Mouse (Mus musculus) layer of hippocampus, adult 9-11 months (tissue): ENCODE measurements around the gene Fbh1.
"Not testable (repeated sequence)": the region's sequence is repeated elsewhere in the genome, so short reads cannot be mapped to it uniquely, and the experiment has no call there.

Source experiments
- DNase-seq: peaks from one replicate; pipeline ENCODE4 v3.0.0; 2022

Fbh1 gene

DNA sequence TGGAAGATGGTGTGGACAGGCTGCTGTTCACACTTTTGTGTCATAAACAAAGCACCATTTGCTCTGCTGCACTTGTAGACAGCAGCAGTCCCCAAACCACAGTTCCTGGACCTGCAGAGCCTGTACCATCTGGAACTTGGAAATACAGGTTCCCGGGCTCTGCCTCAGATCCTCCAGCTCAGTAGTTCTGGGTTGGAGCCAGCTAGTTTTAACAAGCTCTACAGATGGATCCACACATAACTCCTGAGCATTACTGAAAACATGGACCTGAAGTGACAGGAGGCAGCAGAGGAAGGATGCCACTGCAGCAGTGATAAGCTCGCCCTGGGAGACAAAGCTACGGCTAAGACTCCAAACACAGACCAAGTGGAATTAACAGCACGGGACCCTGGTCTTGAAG lies 62.8 kb downstream of the Fbh1 start:
- DNase-seq: peak; percentile 55

DNA sequence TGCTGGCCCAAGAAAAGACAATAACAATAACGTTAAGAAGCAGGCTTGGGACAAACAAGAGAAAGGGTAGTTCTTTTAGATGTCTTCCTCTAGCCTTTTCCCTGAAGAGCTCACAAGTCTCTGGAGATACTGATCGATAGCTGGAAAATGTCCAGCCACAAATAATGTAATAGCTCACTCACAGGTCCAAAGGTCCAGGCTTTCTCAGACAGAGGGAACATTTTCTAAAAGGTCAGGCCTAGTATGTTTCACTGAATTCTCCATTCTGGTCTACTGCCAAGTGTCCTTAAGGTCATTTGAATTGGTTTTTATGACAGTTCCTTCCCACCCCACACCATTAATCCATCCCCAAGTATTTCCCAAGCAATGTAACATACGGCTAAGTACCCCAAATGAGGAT lies 64.4 kb downstream of the Fbh1 start:
- no peak for DNase-seq

DNA sequence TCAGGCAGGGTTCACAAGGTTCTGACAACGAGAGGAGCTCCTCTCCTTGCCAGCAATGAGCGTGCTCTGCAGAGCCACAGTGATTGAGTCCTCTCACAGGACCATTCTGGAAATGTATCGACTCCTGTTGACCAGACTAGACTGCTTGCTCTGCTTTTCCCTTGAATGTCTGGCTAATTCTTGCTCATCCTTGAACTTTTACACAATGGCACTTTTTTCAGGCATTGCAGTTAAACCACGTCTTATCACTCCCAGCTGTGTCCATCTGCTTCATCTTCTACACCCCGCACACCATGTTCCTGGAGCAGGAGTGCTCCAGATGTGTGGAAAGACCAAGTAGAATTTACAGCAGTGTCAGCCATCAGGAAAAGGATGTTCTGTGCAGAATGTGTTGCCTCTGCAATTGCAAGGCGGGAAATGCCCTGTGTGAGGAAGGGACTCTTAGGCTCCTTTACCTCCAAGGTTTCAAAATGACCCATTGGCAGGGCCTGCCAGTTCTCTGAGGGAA lies 64.8 kb downstream of the Fbh1 start:
- DNase-seq: no peak

DNA sequence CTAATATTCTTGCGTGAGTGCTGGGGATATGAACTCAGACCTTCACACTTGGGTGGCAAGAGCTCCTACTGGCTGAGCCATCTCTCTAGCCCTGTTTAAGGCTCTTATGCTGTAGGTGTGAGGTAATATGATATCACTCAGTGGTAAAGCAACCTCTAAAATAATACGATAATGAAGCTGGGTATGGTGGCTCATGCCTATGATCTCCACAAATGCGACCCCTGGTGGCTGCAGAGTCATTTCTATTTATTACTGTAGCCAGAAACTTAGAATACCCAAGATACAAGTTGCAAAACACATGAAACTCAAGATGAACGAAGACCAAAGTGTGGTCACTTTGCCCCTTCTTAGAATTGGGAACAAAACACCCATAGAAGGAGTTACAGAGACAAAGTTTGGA lies 67.3 kb downstream of the Fbh1 start:
- DNase-seq: not testable (repeated sequence)

DNA sequence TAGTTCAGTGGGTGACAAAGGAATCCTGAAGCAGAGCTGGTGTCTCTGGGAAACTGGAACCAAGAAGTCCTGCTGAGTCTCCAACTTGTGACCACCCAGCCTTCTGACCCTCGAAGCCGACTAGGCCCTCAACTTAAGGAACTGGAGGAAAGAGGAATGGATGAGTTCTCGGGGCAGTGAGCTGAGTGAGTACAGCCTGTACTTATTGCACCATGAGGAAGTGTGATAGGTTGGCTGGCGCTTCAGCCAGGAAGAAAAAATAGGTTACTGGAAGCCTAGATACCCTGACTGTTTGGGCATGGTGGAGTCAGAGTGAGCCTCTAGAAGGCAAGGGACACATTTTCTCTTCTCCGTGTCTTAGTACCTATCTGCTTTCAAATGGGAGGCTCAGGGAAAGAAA lies 68.8 kb downstream of the Fbh1 start:
- peak; percentile 38 for DNase-seq

DNA sequence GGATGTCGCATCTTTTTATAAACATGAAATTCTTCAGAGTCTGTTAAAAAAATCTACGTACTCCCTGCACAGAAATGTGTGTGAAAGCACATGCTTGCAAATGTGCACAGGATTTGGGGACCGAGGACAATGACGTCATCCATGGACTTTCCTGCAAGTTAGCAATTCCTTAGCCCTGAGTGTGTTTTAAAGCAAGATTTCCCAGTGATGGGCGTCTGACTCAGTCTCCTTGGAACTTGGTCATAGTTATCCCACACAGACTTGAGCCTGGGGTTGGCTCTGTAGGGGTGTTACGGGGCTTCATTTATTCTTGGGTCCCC lies 70.7 kb downstream of the Fbh1 start:
- no peak for DNase-seq

DNA sequence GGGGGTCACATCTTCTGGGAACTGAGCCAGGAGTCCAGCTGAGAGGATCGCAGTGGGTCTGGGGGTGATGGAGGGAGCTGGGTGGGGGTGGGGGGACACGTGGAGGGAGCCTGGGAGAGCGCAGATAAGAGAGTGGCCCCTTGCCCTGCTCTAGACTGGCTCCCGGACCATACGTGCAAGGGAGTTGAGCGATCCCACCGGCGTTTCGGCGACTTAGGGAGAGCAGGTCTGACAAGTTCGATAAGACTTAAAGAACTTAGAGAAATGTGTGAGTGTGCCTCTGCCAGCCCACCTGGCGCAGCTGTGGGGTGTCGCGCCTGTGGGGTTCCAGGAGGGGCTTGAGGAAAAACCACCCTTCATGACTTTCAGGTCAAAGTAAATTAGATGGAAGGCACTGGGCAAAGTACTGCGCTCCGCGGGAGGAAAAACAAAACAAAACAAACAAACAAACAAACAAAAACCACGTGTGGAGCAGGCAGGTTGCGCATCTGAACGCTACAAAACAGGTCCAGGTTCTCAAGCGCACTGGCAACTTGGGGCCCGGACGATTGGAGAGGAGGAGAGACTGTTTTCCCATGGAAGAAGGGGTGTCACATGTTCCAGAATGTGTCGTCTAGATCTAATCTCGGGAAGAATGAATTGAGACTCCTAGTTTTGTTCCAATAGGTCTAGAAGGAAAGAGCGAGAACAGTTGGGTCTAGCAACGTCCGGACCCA lies 71.2 kb downstream of the Fbh1 start:
- DNase-seq: no peak

DNA sequence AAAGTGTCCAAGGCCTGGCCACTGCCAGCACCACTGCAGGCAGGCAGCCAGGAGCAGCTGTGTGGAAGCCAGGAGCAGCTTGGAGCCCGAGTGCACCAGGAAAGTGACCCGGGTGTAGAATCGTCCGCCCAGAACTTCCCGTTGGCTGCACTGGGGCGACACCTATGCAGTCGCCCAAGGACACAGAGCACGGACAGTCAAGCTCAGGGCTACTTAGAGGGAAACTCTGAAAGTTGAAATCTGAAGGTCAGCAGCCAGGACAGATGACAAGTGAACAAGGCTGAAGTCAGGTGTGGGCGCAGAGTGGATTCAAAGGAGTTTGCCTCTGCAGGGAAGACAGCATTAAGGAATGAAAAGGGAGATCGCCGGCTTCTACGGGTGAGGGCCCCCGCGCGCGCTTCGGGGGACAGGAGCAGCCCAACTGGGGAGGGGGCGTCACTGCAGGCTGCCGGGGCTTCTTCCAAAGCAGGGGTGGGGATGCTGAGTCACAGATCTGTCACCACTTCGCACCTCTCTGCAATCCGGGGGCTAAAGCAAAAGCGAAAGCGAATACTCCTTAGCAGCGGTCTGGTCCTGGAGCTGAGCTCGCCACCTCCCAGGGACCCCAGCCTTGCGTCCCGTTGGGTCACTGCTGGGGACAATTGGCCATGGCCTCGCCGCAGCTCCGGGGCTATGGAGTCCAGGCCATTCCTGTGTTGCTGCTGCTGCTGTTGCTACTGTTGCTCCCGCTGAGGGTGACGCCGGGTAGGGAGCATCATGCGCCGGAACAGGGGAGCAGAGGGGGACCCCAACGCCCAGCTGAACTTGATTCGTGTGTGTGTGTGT lies 72.0 kb downstream of the Fbh1 start, which contains the start of gene Il15ra:
Il15ra (plus strand) TSS at position 90 of the 825 bp plus-strand sequence.
- peak; percentile 51 for DNase-seq

DNA sequence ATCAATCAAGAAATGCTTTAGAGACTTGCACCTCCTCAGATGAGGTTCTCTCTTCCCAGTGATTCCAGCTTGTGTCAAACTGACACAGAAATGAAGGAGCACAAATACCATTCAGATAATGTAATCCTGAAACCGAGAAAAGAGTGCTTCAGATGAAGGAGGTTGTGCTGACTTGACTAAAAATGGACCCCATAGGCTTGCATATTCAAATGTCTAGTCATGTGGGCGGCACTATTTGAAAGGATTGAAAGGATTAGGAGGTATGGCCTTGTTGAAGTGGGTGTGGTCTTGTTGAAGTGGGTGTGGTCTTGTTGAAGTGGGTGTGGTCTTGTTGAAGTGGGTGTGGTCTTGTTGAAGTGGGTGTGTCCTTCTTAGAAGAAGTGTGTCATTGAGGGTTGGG lies 77.5 kb downstream of the Fbh1 start:
- no peak for DNase-seq

DNA sequence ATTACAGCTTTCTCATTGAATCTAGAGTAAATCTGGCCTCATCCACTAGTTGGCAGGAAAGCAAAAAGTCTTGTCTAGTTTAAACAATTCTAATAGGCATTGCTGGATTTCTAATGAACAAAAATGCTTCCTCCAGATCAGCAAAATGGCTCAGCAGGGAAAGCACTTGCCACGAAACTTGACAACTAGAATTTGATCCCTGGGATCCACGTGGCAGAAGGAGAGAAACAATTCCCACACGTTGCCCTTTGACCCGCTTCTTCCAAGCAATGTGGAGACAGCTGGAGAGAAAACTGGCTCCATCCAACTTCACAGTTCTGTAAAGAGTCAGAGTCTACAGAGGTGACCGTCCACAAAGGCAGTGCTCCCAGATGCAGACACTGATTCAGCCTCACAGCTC lies 78.4 kb downstream of the Fbh1 start:
- DNase-seq: no peak

DNA sequence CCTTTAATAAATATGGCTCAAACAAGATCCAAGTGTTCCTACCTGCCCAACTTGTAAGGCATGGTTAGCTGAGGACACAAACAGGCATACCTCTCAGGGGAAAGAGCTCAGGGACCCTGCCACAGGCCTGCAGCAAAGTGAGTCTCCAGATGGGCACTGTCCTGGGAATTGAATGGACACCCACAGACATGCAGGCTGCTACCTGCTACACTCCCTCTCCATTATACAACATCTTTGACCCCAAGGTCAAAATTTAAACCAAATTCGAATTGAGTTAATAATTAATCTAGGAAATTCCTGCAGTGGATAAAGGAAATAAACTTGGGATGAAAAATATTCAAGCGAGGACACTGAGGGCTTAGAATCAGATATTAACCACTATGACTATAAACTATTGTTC lies 81.5 kb downstream of the Fbh1 start:
- DNase-seq: no peak

DNA sequence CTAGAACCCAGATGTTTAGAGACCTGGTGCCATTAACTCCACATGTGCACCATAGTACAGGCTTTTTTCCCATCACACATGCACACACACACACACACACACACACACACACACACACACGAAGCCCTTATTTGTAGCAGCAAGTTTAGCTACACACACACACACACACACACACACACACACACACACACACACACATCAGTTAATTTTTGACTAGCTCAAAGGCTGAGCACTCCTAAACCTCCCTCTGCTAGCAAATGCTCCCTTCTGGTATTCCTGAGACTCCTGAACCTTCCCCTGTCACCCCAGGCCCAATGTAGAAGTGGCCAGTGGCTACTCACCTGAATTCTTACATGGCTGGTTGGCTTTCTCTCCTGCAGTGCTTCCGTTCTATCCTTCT lies 83.3 kb downstream of the Fbh1 start:
- DNase-seq: no peak

DNA sequence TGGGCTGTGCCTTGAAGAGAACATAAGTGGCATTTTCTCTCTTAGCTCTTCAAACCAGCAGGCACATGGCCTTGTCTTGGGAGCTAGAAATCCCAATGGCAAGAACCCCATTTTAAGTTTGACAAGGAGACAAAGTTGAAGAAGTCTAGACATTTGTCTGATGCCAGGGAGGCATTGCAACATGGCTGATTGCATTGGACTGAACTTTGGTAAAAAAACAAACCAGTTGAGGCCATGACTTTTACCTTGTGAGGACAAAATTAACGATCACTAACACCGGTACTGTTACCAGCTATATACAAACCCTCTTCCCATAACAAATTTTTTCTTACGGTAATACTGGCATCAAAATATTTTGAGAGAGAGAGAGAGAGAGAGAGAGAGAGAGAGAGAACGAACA lies 84.0 kb downstream of the Fbh1 start:
- DNase-seq: no peak
